Mouse (Mus musculus): ENCODE data around the gene Atp2b2. TPM values are rescaled to one million over a fixed set of nuclear protein-coding genes. Genes with fewer than 3 reads are reported as not detected.

The Atp2b2 gene
- total and polyA plus RNA-seq, 2 experiments from 2014 or later = 0.03 TPM; not detected in 1

GRCm38 (mm10) chr6:113986671-113987070 lies 55.7 kb downstream of the Atp2b2 start:
- DNase-seq (ENCODE audit: low spot score) = no peak
- no peak overlapping the region for H3K27ac ChIP-seq (ENCODE audit: low read depth)
- no peaks in the 10 kb centered on the region for H3K36me3 ChIP-seq (replicated peaks; ENCODE audit: control insufficient read depth, insufficient read depth, low read length)
- H3K27me3 ChIP-seq (ENCODE audit: control insufficient read depth, insufficient read depth, low read length) = 0 out of 2 replicates have a peak, but pooled peaks cover 4% of the 10 kb centered on the region
- H3K9ac ChIP-seq (replicated peaks; ENCODE audit: low read depth, low read length) = no peak overlapping the region
- WGBS = 65% methylated on average over 4 of the region's 4 CpGs
- no peaks in the 10 kb centered on the region for H3K4me1 ChIP-seq (ENCODE audit: control insufficient read depth, insufficient read depth)
- no peak for ATAC-seq (ENCODE audit: insufficient read depth, low read depth)
- no peak overlapping the region for H3K4me2 ChIP-seq (ENCODE audit: low read depth, low read length)
- no peaks in the 10 kb centered on the region for H3K9me3 ChIP-seq (replicated peaks; ENCODE audit: control insufficient read depth, low read length)
- TF ChIP-seq CTCF (IDR thresholded peaks at IDR 0.05; ENCODE audit: low read depth) (no peak), EP300 (IDR thresholded peaks at IDR 0.05; ENCODE audit: low read depth) (no peak)
- H3K4me3 ChIP-seq (ENCODE audit: low read depth, low read length) = no peak overlapping the region

- TF ChIP-seq EP300 (IDR thresholded peaks at IDR 0.05; ENCODE audit: low read depth) (no peak), CTCF (IDR thresholded peaks at IDR 0.05; ENCODE audit: low read depth) (no peak)
- Histone ChIP-seq H3K27me3 (ENCODE audit: control insufficient read depth, insufficient read depth, low read length) (no peaks in the 10 kb centered on the region), H3K9ac (replicated peaks; ENCODE audit: low read depth, low read length) (no peak overlapping the region), H3K4me3 (ENCODE audit: low read depth, low read length) (no peak overlapping the region), H3K36me3 (replicated peaks; ENCODE audit: control insufficient read depth, insufficient read depth, low read length) (no peaks in the 10 kb centered on the region), H3K9me3 (replicated peaks; ENCODE audit: control insufficient read depth, low read length) (no peaks in the 10 kb centered on the region), H3K4me1 (ENCODE audit: control insufficient read depth, insufficient read depth) (no peaks in the 10 kb centered on the region), H3K27ac (ENCODE audit: low read depth) (no peak overlapping the region), H3K4me2 (ENCODE audit: low read depth, low read length) (no peak overlapping the region)
- DNase-seq (ENCODE audit: low spot score) (no peak), ATAC-seq (ENCODE audit: insufficient read depth, low read depth) (no peak)
- WGBS = 74% methylated on average over 8 of the region's 8 CpGs
Observed at GRCm38 (mm10) chr6:113978673-113979072, 63.7 kb downstream of the Atp2b2 start.

DNA sequence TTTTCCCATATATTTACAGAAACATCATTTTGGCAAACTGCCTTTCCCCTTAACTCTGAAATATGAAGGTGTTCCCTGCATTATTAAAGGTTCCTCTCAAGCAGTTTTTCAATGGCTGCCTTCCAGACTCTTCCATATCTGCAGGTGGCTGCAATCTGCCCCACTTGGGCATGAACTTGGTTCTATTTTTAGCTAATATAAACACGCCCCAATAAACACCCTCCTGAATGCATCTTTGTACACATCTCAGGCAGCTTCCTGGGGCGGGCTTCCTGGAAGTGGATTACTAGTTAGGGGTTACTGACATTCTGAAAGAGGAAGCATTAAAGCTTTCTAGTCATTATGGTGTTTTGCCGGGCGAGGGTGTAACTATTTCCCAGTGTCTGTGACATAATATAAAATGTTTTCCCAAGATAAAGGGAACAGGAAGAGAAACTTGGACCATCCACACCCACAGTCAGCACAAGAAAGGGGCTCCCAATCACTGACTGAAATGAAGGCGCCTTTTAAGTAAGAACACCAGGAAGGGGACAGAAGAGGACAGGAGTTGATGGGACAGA lies 64.2 kb downstream of the Atp2b2 start:
- no peak for ATAC-seq (ENCODE audit: insufficient read depth, low read depth)

GRCm38 (mm10) chr6:113970900-113971299 lies 71.5 kb downstream of the Atp2b2 start:
- WGBS = 58% methylated on average over 2 of the region's 2 CpGs
- no peak for TF ChIP-seq EP300 (IDR thresholded peaks at IDR 0.05; ENCODE audit: low read depth)
- no peak for TF ChIP-seq CTCF (IDR thresholded peaks at IDR 0.05; ENCODE audit: low read depth)
- H3K4me2 ChIP-seq (ENCODE audit: low read depth, low read length) = no peak overlapping the region
- no peak for DNase-seq (ENCODE audit: low spot score)
- no peak for ATAC-seq (ENCODE audit: insufficient read depth, low read depth)
- no peaks in the 10 kb centered on the region for H3K9me3 ChIP-seq (replicated peaks; ENCODE audit: control insufficient read depth, low read length)
- no peak overlapping the region for H3K27ac ChIP-seq (ENCODE audit: low read depth)
- H3K9ac ChIP-seq (replicated peaks; ENCODE audit: low read depth, low read length) = no peak overlapping the region
- no peaks in the 10 kb centered on the region for H3K36me3 ChIP-seq (replicated peaks; ENCODE audit: control insufficient read depth, insufficient read depth, low read length)
- no peaks in the 10 kb centered on the region for H3K4me1 ChIP-seq (ENCODE audit: control insufficient read depth, insufficient read depth)
- no peak overlapping the region for H3K4me3 ChIP-seq (ENCODE audit: low read depth, low read length)
- 0 out of 2 replicates have a peak, but pooled peaks cover 3% of the 10 kb centered on the region for H3K27me3 ChIP-seq (ENCODE audit: control insufficient read depth, insufficient read depth, low read length)

More for the DNA sequence above, 64.2 kb downstream of the Atp2b2 start:
- Histone ChIP-seq H3K4me1 (ENCODE audit: control insufficient read depth, insufficient read depth) (no peaks in the 10 kb centered on the region), H3K27me3 (ENCODE audit: control insufficient read depth, insufficient read depth, low read length) (no peaks in the 10 kb centered on the region), H3K36me3 (replicated peaks; ENCODE audit: control insufficient read depth, insufficient read depth, low read length) (no peaks in the 10 kb centered on the region), H3K4me3 (ENCODE audit: low read depth, low read length) (no peak overlapping the region), H3K4me2 (ENCODE audit: low read depth, low read length) (no peak overlapping the region), H3K27ac (ENCODE audit: low read depth) (no peak overlapping the region), H3K9me3 (replicated peaks; ENCODE audit: control insufficient read depth, low read length) (no peaks in the 10 kb centered on the region), H3K9ac (replicated peaks; ENCODE audit: low read depth, low read length) (no peak overlapping the region)
- DNase-seq (ENCODE audit: low spot score) = no peak
- 46% methylated on average over 5 of the region's 5 CpGs for WGBS
- no peak for TF ChIP-seq CTCF (IDR thresholded peaks at IDR 0.05; ENCODE audit: low read depth)
- TF ChIP-seq EP300 (IDR thresholded peaks at IDR 0.05; ENCODE audit: low read depth) = no peak

DNA sequence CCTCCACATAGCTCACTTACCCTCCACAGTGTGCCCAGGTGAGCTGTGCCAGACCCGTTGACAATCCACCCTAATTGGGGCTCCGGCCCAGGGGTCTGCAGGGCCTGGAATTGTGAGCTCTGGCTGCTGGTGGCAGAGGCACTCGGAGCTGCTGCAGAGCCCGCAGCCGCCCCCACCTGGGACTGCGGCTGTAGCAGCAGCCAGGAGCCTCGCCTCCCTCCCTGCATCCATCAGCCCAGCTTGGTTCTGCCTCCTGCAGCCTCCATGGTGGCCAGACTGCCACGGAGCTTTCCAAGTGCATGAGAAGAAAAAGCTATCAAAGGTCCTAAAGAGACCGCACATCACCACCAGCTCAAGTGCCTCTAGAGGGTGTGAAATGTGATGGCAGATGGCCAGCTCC lies 71.9 kb downstream of the Atp2b2 start:
- H3K4me2 ChIP-seq (ENCODE audit: low read depth, low read length) = no peak overlapping the region
- WGBS = 46% methylated on average over 9 of the region's 9 CpGs
- TF ChIP-seq CTCF (IDR thresholded peaks at IDR 0.05; ENCODE audit: low read depth) = no peak
- TF ChIP-seq EP300 (IDR thresholded peaks at IDR 0.05; ENCODE audit: low read depth) = no peak

GRCm38 (mm10) chr6:113969751-113970150 lies 72.7 kb downstream of the Atp2b2 start:
- Histone ChIP-seq H3K27me3 (ENCODE audit: control insufficient read depth, insufficient read depth, low read length) (0 out of 2 replicates have a peak, but pooled peaks cover 3% of the 10 kb centered on the region), H3K9me3 (replicated peaks; ENCODE audit: control insufficient read depth, low read length) (no peaks in the 10 kb centered on the region), H3K36me3 (replicated peaks; ENCODE audit: control insufficient read depth, insufficient read depth, low read length) (no peaks in the 10 kb centered on the region), H3K9ac (replicated peaks; ENCODE audit: low read depth, low read length) (no peak overlapping the region), H3K4me3 (ENCODE audit: low read depth, low read length) (no peak overlapping the region), H3K4me2 (ENCODE audit: low read depth, low read length) (no peak overlapping the region), H3K27ac (ENCODE audit: low read depth) (no peak overlapping the region), H3K4me1 (ENCODE audit: control insufficient read depth, insufficient read depth) (no peaks in the 10 kb centered on the region)
- no peak for DNase-seq (ENCODE audit: low spot score)
- TF ChIP-seq EP300 (IDR thresholded peaks at IDR 0.05; ENCODE audit: low read depth) = no peak
- no peak for TF ChIP-seq CTCF (IDR thresholded peaks at IDR 0.05; ENCODE audit: low read depth)
- no peak for ATAC-seq (ENCODE audit: insufficient read depth, low read depth)
- 50% methylated on average over 3 of the region's 3 CpGs for WGBS

More for the DNA sequence above, 71.9 kb downstream of the Atp2b2 start:
- Histone ChIP-seq H3K36me3 (replicated peaks; ENCODE audit: control insufficient read depth, insufficient read depth, low read length) (no peaks in the 10 kb centered on the region), H3K4me1 (ENCODE audit: control insufficient read depth, insufficient read depth) (no peaks in the 10 kb centered on the region), H3K4me3 (ENCODE audit: low read depth, low read length) (no peak overlapping the region), H3K9me3 (replicated peaks; ENCODE audit: control insufficient read depth, low read length) (no peaks in the 10 kb centered on the region), H3K9ac (replicated peaks; ENCODE audit: low read depth, low read length) (no peak overlapping the region), H3K27ac (ENCODE audit: low read depth) (no peak overlapping the region), H3K27me3 (ENCODE audit: control insufficient read depth, insufficient read depth, low read length) (0 out of 2 replicates have a peak, but pooled peaks cover 3% of the 10 kb centered on the region)
- no peak for ATAC-seq (ENCODE audit: insufficient read depth, low read depth)
- no peak for DNase-seq (ENCODE audit: low spot score)

All from heart, postnatal 0 days (tissue).